8 mouse cellular contexts compared by ENCODE assay signal in the genomic region with DNA sequence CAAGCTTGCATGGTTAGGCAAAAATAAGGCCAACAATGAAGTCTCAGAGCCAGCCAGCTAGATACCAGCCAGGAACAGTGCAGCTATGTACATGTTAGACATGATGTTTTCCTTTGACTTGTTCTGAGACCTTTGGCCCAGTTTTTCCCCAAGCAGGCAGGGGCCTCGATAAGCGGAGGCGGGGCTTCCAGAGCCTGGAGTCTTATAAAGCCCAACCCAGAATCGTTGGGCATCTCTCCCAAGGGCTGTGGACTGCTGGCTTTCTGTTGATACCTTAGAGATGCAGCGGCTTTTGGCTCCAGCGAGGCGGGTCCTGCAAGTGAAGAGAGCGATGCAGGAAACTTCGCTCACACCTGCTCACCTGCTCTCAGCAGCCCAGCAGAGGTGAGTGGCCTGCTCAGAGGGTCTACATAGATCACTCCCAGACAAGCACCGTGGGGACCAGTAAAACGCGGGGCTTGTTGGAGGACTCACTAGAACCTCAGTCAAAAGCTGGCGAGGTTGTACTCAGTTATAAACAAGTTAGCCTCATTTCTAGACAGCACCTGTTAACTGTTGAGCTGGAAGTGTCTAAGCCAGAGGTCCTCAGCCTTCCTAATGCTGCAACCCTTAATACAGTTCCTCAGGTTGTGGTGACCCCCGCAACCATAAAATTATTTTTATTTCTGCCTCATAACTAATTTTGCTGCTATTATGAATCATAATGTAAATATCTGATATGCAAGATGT. TPM values are rescaled to one million over a fixed set of nuclear protein-coding genes. Genes with fewer than 3 reads are reported as not detected.
A peak's percentile ranks its signal among the peaks of the same experiment; 100 is the strongest.
DNase-seq lines count a peak whose midpoint lies in the region; ATAC-seq lines count a peak whose summit lies in the region.

A gene (plus strand): TSS at position 232 of the 729 bp plus-strand sequence.

- ATAC-seq in forebrain, embryonic 11.5 days (replicated peaks; ENCODE audit: low FRiP score): peak; percentile 39; the same call in 1 of the 2 replicates
- no peak for ATAC-seq in heart, embryonic 13.5 days (ENCODE audit: extremely low read depth, insufficient number of reproducible peaks, low FRiP score, low TSS enrichment)
- ATAC-seq in kidney, embryonic 15.5 days (replicated peaks; ENCODE audit: low FRiP score): peak; percentile 77; the same call in 1 of the 2 replicates
- peak; percentile 76 for ATAC-seq in stomach, embryonic 14.5 days (ENCODE audit: insufficient number of reproducible peaks, insufficient read depth, low FRiP score, low read depth)

- no peaks in the 10 kb centered on the region for H3K4me1 ChIP-seq in forebrain, embryonic 11.5 days (replicated peaks; ENCODE audit: control insufficient read depth, insufficient read depth, low read length)
- peaks cover 23% of the 10 kb centered on the region for H3K4me1 ChIP-seq in forebrain, embryonic 10.5 days
- H3K4me1 ChIP-seq in embryonic facial prominence, embryonic 10.5 days: peaks cover 21% of the 10 kb centered on the region
- H3K4me1 ChIP-seq in heart, embryonic 13.5 days: peaks cover 16% of the 10 kb centered on the region
- peaks cover 14% of the 10 kb centered on the region for H3K4me1 ChIP-seq in kidney, embryonic 15.5 days
- H3K4me1 ChIP-seq in stomach, embryonic 14.5 days (ENCODE audit: control insufficient read depth, insufficient read depth, low read length): peaks cover 13% of the 10 kb centered on the region; the same call in 1 of the 2 replicates

- 62% methylated on average over 14 of the region's 14 CpGs for WGBS in forebrain, embryonic 11.5 days
- WGBS in forebrain, embryonic 10.5 days: 63% methylated on average over 14 of the region's 14 CpGs
- WGBS in embryonic facial prominence, embryonic 10.5 days: 65% methylated on average over 14 of the region's 14 CpGs
- WGBS in heart, embryonic 13.5 days: 52% methylated on average over 14 of the region's 14 CpGs
- 62% methylated on average over 14 of the region's 14 CpGs for WGBS in kidney, embryonic 15.5 days
- WGBS in stomach, embryonic 14.5 days: 49% methylated on average over 14 of the region's 14 CpGs

- no peak within 1 kb of the TSS for H3K27ac ChIP-seq in forebrain, embryonic 11.5 days (ENCODE audit: low read depth, low read length)
- H3K27ac ChIP-seq in forebrain, embryonic 10.5 days: no peak within 1 kb of the TSS
- H3K27ac ChIP-seq in embryonic facial prominence, embryonic 10.5 days (replicated peaks): no peak within 1 kb of the TSS
- peak within 1 kb of the TSS; percentile 69 for H3K27ac ChIP-seq in heart, embryonic 13.5 days (replicated peaks)
- no peak within 1 kb of the TSS for H3K27ac ChIP-seq in kidney, embryonic 15.5 days
- H3K27ac ChIP-seq in stomach, embryonic 14.5 days (ENCODE audit: low read length): peak within 1 kb of the TSS; percentile 10; the same call in 1 of the 2 replicates

- no peak within 1 kb of the TSS for H3K4me2 ChIP-seq in forebrain, embryonic 11.5 days (ENCODE audit: low read depth, low read length, severe bottlenecking)
- peak within 1 kb of the TSS; percentile 56 for H3K4me2 ChIP-seq in heart, embryonic 13.5 days
- H3K4me2 ChIP-seq in kidney, embryonic 15.5 days: peak within 1 kb of the TSS; percentile 48
- H3K4me2 ChIP-seq in stomach, embryonic 14.5 days (replicated peaks; ENCODE audit: low read depth, low read length): peak within 1 kb of the TSS; percentile 35

- DNase-seq in forebrain, embryonic 11.5 days (ENCODE audit: low spot score): no peak
- no peak for DNase-seq in forebrain, embryonic 10.5 days (ENCODE audit: extremely low spot score, low spot score)
- DNase-seq in embryonic facial prominence, embryonic 10.5 days (ENCODE audit: low spot score): peak; percentile 24
- peak; percentile 62 for DNase-seq in lung, postnatal 14 days
- DNase-seq in MN1 (ENCODE audit: low spot score): no peak

- no peaks in the 10 kb centered on the region for H3K36me3 ChIP-seq in forebrain, embryonic 11.5 days (ENCODE audit: control insufficient read depth, insufficient read depth, low read length)
- H3K36me3 ChIP-seq in forebrain, embryonic 10.5 days (replicated peaks): no peaks in the 10 kb centered on the region
- no peaks in the 10 kb centered on the region for H3K36me3 ChIP-seq in embryonic facial prominence, embryonic 10.5 days (replicated peaks)
- no peaks in the 10 kb centered on the region for H3K36me3 ChIP-seq in heart, embryonic 13.5 days
- H3K36me3 ChIP-seq in kidney, embryonic 15.5 days: no peaks in the 10 kb centered on the region
- H3K36me3 ChIP-seq in stomach, embryonic 14.5 days (ENCODE audit: control insufficient read depth, insufficient read depth, low read length): no peaks in the 10 kb centered on the region

- H3K9me3 ChIP-seq in forebrain, embryonic 11.5 days (ENCODE audit: control insufficient read depth, low read length): no peaks in the 10 kb centered on the region
- no peaks in the 10 kb centered on the region for H3K9me3 ChIP-seq in forebrain, embryonic 10.5 days
- no peaks in the 10 kb centered on the region for H3K9me3 ChIP-seq in embryonic facial prominence, embryonic 10.5 days
- no peaks in the 10 kb centered on the region for H3K9me3 ChIP-seq in heart, embryonic 13.5 days
- no peaks in the 10 kb centered on the region for H3K9me3 ChIP-seq in kidney, embryonic 15.5 days (replicated peaks)
- H3K9me3 ChIP-seq in stomach, embryonic 14.5 days (ENCODE audit: control insufficient read depth, low read depth, low read length): no peaks in the 10 kb centered on the region

- H3K27me3 ChIP-seq in forebrain, embryonic 11.5 days (ENCODE audit: control insufficient read depth, insufficient read depth, low read length): no peaks in the 10 kb centered on the region
- no peaks in the 10 kb centered on the region for H3K27me3 ChIP-seq in forebrain, embryonic 10.5 days (ENCODE audit: poor library complexity, severe bottlenecking)
- H3K27me3 ChIP-seq in embryonic facial prominence, embryonic 10.5 days (replicated peaks; ENCODE audit: low read depth, poor library complexity, severe bottlenecking): no peaks in the 10 kb centered on the region
- H3K27me3 ChIP-seq in heart, embryonic 13.5 days (replicated peaks): 0 out of 2 replicates have a peak, but pooled peaks cover 5% of the 10 kb centered on the region
- H3K27me3 ChIP-seq in kidney, embryonic 15.5 days: no peaks in the 10 kb centered on the region
- H3K27me3 ChIP-seq in stomach, embryonic 14.5 days (ENCODE audit: control insufficient read depth, insufficient read depth, low read length): no peaks in the 10 kb centered on the region

- no peak within 1 kb of the TSS for H3K4me3 ChIP-seq in forebrain, embryonic 11.5 days (ENCODE audit: low read depth, low read length)
- H3K4me3 ChIP-seq in forebrain, embryonic 10.5 days: no peak within 1 kb of the TSS
- H3K4me3 ChIP-seq in embryonic facial prominence, embryonic 10.5 days: no peak within 1 kb of the TSS
- peak within 1 kb of the TSS; percentile 42 for H3K4me3 ChIP-seq in heart, embryonic 13.5 days
- peak within 1 kb of the TSS; percentile 10 for H3K4me3 ChIP-seq in kidney, embryonic 15.5 days (replicated peaks)
- H3K4me3 ChIP-seq in stomach, embryonic 14.5 days (ENCODE audit: low read depth, low read length): no peak within 1 kb of the TSS

- no peak within 1 kb of the TSS for H3K9ac ChIP-seq in forebrain, embryonic 11.5 days (ENCODE audit: low read length)
- H3K9ac ChIP-seq in heart, embryonic 13.5 days: peak within 1 kb of the TSS; percentile 59
- no peak within 1 kb of the TSS for H3K9ac ChIP-seq in kidney, embryonic 15.5 days
- H3K9ac ChIP-seq in stomach, embryonic 14.5 days (replicated peaks; ENCODE audit: low read depth, low read length): 0 out of 2 replicates have a peak within 1 kb of the TSS, but pooled peaks have one; percentile 6

RNA-seq across cellular contexts. Expression of the gene that starts here (rescaled TPM):
- 0.63 and 1.2 TPM in 2 replicates for polyA plus RNA-seq in forebrain, embryonic 11.5 days (2014; fragmentation: Nextera tagmentation; extraction: Ambion mirVana)
- polyA plus RNA-seq in forebrain, embryonic 10.5 days (2016; fragmentation: Nextera tagmentation; extraction: Ambion mirVana): 0.50 and 0.57 TPM in 2 replicates
- 1.0 and 1.6 TPM in 2 replicates for polyA plus RNA-seq in embryonic facial prominence, embryonic 10.5 days (2016; fragmentation: Nextera tagmentation; extraction: Ambion mirVana)
- 9.5 and 11.6 TPM in 2 replicates for polyA plus RNA-seq in heart, embryonic 13.5 days (2015; fragmentation: Nextera tagmentation; extraction: Ambion mirVana)
- 8.2 and 12.7 TPM in 2 replicates for polyA plus RNA-seq in kidney, embryonic 15.5 days (2015; fragmentation: Nextera tagmentation; extraction: Ambion mirVana)
- 12.2 and 16.1 TPM in 2 replicates for polyA plus RNA-seq in stomach, embryonic 14.5 days (2014; fragmentation: Nextera tagmentation; extraction: Ambion mirVana)

Comparison
In these comparisons a context has a peak if more than half of its experiments do, and no peak if none do; other contexts are left out.
1. DNase-seq: peak in embryonic facial prominence, embryonic 10.5 days (single experiment) and lung, postnatal 14 days (single experiment); none in forebrain, embryonic 11.5 days (single experiment), forebrain, embryonic 10.5 days (single experiment) and MN1 (single experiment).
2. H3K27ac ChIP-seq: peak in heart, embryonic 13.5 days (single experiment) and stomach, embryonic 14.5 days (single experiment); none in forebrain, embryonic 11.5 days (single experiment), forebrain, embryonic 10.5 days (single experiment), embryonic facial prominence, embryonic 10.5 days (single experiment) and kidney, embryonic 15.5 days (single experiment).
3. H3K4me3 ChIP-seq: peak in heart, embryonic 13.5 days (single experiment) and kidney, embryonic 15.5 days (single experiment); none in forebrain, embryonic 11.5 days (single experiment), forebrain, embryonic 10.5 days (single experiment), embryonic facial prominence, embryonic 10.5 days (single experiment) and stomach, embryonic 14.5 days (single experiment).
4. H3K9ac ChIP-seq: peak in heart, embryonic 13.5 days (single experiment) and stomach, embryonic 14.5 days (single experiment); none in forebrain, embryonic 11.5 days (single experiment) and kidney, embryonic 15.5 days (single experiment).